Mouse (Mus musculus): ENCODE results near the gene Efemp2.
A peak's percentile ranks its signal among the peaks of the same experiment; 100 is the strongest.

Efemp2 gene

DNA sequence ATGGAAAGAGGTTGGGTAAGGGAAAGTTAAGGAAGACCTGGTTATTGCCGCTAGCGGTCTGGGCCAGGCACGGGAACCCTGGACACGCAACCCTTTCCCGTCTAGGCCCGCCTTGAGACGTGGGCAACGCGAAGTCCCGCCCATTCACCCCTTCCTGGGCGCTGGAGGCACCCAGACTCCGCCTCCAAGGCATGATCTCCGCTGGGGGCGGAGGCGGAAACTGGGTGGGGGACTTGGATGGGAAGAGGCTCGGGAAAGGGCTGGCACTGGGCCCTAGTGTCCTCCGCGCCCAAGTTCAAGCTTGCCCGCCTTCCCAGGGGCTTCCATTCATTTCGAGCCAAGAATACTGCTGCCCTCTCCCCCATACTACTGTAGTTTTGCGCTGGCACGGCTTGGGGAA, at the start of gene Efemp2:
TSS of gene Efemp2 (plus strand) at position 235 of the 400 bp plus-strand sequence.
- DNase-seq (ENCODE audit: low read depth, low spot score), result peak; percentile 75

DNA sequence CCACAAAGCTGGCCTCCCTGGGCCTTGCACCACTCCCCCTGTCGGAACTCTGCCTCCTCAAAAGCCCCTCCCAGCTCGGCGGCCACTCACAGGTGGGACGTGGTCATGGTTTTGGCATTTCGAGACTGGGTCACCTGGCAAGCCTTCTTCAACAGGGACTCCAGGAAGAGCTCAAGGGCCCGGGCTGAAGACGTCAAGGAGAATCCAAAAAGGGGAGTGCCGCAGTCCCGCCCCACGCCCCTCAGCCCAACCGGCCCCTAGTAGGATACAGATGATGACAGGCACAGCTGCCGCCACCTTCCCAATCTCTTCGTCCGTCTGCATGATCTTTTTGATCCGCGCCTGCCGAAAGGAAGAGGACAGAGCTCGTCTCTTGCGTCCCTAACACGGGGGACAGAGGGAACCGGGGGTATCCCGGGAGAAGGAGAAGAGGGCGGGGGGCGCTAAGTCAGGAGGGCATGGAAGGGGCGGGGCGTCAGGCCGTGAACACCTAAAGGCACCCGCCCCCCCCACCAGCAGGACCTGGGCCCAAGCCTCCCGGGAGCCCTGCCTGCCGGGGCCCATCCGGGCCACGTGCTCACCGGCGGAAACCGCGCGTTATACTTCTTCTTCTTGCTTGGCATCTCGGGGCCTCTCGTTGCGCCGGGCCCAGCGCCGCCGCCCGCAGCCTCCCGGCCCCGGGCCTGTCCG, 49.5 kb upstream of the Efemp2 start:
- peak; percentile 80 for DNase-seq (ENCODE audit: low read depth, low spot score)

DNA sequence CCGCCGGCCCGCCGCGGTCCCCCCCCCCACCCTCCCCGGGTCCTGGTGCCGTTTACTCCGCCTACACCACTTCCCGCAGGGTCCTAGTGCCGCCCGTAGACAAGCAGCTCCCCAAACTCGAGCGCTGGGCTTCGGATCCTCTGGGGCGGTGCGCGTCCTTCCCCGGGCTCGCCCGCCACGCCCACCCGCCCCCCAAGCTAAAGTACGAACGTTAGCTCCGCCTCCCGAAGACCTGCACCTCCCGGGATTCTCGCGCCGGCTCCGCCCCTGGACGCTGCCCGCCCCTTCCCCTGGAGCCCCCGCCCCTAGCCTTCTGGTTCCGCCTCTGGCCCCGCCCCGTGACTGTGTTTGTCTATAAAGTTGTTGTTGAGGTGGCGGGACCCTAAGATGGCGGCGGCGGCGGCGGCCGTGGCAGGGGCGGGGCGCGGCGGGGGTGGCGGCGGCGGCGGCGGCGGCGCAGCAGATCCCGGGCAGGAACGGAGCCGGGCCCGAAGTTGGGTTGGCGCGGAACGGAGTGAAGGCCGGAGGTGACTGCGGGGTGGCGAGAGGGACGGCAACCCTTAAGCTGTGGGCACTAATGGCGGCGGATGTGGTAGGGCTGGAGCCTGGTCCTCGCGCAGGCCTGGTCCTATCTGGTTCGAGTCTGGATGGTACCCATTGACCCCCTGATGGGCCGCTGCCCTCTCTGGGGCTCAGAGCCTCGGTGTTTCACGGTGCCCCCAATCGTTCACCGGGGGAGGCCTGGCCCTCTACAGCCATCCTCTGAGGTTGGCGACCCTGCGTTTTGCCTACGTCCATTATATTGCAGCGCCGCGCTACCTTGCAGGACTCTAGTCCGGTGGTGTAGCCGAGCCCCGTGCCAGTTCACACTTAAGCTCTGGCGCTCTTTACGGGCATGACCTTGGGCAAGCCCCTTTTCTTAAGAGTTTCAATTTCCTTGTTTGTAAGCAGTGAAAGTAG, 48.7 kb upstream of the Efemp2 start, which contains the start of the genes Drap1 and AI837181:
TSS of gene Drap1 (minus strand) at position 198 of the 960 bp plus-strand sequence.
TSS of gene AI837181 (plus strand) at position 363 of the 960 bp plus-strand sequence.
- DNase-seq (ENCODE audit: low read depth, low spot score), result peak; percentile 95

DNA sequence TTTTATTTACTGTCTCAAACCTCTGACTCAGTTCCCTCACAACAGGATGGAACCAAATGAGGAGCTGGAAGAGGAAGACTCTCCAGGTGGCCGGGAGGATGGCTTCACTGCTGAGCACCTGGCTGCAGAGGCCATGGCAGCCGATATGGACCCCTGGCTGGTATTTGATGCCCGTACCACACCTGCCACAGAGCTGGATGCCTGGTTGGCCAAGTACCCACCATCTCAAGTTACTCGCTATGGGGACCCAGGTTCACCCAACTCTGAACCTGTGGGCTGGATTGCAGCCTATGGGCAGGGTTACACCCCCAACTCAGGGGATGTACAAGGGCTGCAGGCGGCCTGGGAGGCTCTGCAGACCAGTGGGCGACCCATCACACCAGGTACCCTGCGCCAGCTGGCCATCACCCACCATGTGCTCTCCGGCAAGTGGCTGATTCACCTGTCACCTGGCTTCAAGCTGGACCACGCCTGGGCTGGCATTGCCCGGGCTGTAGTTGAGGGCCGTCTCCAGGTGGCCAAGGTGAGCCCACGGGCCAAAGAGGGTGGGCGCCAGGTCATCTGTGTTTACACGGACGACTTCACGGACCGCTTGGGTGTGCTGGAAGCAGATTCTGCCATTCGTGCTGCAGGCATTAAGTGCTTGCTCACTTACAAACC, 47.7 kb upstream of the Efemp2 start:
- no peak for DNase-seq (ENCODE audit: low read depth, low spot score)

DNA sequence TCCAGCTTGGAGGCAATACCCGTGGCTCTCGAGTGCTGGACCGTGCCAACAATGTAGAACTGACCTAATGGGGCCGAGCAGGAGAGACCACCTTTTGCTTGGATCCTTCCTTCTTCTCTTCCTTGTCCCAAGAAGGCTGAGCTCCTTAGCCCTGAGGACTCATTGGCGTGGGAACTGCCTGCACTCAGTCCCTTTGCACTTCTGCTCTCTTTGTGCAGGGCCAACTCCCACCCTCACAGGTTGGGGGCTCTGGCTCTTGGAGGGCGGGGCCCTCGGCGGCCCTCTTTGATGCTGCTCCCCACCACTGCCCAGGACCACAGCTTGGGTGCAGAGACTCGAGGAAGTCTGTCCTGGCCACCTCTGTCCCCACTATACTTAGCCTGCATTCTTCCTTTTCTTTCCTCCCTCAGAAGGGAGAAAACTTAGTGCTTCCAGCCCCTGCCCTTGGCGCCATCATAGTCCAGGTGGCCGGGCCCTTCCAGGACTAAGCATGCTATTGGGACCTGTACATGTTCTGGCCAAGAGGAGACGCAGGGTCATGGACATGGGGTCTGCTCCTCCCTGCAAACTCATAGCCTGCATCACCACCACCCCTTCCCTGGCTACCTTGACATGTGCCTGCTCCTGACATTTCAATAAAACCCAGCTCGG, 47.0 kb upstream of the Efemp2 start:
- DNase-seq (ENCODE audit: low read depth, low spot score), result no peak

DNA sequence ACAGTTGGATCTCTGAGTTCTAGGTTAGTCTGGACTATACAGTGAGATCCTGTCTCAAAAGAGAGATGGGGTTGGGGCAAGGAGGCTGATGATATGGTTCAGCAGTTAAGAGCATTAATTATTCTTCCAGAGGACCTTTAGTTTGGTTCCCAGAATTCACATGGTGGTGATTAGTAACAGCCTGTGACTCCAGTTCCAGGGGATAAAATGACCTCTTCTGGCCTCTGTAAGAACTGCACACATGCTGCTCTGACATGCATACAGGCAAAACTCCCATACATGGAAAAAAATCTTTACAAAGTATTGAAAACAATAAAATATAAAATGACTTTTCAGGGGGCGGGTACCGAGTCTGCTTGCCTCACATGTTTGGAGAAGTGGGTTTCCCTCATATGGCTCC, 45.7 kb upstream of the Efemp2 start:
- DNase-seq (ENCODE audit: low read depth, low spot score), result peak; percentile 54

DNA sequence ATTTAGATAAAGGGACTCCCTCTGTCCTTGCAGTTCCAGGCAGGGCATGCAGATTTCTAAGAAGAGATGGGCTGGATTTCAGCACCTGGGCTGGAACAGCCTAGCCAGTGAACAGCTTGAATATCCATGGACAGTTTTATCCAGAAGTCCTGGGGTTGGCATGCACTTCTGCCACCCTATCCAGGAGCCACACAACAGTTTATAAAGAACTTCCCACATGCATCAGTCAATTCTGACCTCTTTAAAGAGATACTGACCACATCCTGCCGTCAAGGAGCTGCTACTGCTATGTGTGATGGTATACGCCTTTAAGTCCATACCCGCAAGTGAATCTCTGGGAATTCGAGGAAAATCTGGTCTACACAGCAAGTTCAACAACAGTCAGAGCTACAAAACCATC, 44.5 kb upstream of the Efemp2 start:
- no peak for DNase-seq (ENCODE audit: low read depth, low spot score)

DNA sequence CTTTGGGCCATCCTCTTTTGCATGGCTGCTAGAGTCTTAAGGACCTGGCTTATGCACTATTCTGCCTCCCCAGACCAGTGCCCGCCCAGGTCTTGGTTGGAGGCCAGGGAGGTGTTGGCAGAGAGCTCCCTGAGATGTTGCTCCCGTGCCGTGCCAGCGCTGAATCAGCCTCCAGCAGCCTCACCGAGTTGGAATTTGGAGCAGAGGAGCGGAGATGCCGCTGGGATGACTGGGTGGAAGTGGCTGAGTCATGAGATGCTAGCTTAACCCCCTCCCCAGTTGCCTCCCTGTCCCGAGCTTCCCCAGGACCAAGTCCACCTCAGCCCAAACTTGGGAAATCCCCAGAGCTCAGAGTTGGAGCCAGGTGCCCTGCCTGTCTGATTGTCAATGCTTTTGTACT, 43.9 kb upstream of the Efemp2 start:
- DNase-seq (ENCODE audit: low read depth, low spot score), result no peak

DNA sequence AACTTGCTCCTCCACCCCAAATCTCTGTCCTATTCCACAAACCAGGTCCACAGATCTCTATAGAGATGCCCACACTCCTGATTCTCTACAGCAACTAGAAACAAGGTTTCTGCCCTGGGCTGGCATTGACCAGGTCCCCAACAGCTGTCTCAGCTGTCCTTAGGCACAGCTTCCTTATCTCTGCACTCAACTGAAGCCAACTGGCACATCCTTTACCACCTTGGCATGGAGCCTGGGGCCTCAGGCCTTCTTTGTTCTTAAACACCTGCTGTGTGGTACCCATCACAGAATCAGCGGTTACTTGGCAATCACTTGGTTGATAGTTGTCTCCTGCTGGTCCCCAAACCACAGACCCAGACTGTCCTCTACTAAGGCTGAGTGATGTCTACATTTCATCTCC, 43.3 kb upstream of the Efemp2 start:
- DNase-seq (ENCODE audit: low read depth, low spot score), result no peak

DNA sequence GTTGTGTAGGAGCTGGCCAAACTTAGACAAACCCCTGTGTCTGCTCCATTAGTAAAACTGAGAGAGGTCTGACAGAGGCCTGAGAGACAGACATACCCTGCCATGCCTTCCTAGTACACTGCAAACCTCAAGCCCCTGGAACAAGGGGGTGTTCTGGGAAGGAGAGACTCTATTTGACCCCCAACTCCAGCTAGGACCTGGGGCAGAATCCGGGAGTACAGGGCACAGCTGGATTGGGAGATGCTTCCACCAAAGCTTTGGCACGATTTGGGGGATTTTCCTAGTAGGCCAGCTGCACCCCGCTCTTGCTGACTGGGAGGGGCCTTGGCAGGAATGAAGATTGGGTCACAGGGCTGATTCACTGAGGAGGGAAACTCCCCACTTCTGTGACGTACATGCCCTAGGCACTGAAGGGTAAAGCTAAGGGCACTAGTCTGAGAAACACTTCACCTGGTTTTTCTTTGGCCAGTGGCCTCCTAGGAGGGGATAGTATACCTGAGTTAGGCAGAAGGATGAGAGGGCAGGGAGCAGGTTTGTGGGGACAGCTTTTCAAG, 41.8 kb upstream of the Efemp2 start:
- DNase-seq (ENCODE audit: low read depth, low spot score), result no peak

DNA sequence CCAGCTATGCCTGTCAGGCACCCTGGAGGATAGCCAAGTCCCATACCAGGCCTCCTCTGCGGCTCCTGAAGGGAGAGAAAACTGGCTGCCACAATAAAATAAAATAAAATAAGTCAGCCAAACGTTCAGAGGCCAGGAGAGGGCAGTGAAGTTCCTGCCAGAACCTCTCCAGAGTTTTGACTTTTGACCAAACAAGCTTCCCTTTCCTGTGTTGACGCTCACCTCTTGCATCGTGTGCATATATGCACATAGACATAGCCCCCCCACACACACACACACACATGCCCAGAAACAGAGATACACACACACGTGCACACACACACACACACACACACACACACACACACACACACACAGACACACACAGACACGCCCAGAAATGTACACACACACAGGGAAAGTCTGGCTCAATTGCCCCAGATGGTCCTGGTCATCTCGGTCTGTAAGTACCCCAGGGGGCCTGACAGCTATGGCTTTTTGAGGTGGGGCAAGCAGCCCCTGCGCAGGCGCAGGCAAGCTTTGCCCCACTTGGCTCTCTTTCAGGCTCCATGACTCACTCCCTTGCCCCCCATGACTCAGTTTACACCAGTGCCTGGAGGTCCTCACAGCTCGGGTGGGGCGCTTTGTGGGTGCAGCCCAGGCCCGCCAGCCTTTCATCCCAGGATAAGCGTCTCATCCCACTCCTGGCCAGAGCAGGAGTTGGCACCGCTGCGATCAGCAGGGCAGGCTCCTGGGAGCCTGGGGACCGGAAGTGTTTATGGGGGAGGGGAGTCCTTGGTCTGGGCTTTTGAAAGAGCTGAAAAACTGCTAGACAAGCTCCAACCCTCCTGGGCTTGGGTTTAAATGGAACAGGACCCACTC, 40.5 kb upstream of the Efemp2 start:
- peak; percentile 78 for DNase-seq (ENCODE audit: low read depth, low spot score)

DNA sequence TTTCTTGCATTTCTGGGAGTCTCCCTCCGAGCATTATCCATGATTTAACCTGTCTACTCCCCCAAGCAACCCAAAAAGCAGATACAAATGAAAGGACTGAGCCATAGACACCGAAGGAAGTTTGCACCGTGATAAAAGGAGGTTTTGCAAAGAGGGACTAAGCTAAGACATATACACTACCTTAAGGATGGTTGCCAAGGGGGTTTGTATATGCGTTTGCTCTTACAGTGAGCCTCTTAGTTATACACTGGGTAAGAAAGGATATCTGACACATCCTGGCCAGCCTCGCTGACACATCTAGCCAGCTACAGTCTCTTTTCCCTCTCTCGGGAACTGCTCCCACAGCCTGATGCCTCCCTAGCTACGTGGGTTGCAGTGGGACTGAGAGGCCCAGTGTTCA, 39.8 kb upstream of the Efemp2 start:
- no peak for DNase-seq (ENCODE audit: low read depth, low spot score)

DNA sequence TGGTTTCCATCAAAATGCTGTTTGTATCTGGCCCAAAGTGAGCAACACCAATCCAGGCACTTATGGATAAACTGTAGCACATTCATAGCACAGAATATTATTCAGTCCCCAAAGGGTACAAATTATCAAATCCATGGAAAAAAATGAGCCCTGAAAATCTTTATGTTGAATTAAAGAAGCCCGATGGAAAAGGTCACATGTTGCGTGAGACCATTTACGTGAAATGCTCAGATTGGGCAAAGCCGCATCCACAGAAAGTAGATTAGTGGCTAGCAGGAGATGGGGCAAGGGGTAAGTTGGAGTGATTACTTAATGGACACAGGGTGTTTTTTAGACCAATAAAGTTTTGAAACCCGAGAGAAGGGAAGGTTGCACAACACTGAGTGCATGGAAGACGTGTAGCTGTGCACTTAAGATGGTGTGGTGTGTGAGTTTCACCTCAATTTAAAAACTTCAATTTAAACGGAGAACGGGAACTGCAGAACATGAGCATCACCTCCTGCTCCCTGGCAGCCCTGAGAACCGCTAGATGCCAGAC, 29.3 kb upstream of the Efemp2 start:
- no peak for DNase-seq (ENCODE audit: low read depth, low spot score)

DNA sequence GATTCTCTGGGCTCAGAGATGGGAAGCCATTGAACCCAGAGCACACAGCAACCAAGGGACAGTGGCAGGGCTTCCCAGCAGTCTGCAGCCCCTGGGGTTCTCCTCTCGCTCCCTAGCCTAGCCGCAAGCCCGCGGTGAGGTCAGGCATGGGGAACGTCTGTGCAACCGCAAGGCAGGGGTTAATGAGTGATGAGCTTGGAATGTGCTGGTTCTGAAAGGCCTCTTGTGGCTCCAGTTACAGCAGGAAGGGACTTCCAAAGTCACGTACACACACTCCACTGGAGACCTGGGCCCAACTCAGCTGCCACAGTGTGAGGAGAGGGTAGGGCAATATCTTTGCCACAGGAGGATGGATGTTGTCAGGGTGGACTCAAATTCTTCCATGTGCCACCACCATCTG, 28.8 kb upstream of the Efemp2 start:
- no peak for DNase-seq (ENCODE audit: low read depth, low spot score)

DNA sequence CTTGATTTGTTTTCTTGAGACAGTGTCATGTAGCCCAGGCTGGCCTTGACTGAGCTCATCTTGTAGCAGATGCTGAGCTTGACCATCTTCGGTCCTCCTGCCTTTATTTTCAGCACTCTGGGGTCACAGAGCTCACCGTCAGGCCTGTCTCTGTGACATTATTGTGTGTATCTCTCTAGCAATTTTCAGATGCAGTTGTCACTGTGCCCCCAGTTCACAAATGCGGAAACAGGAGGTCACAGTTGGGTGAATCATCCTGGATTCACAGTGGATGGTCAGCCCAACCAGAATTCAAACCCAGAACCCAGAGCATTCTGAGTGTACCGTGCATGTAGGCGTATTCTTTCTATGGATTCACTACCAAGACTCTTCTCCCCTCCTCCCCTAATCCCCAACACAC, 28.0 kb upstream of the Efemp2 start:
- DNase-seq (ENCODE audit: low read depth, low spot score), result no peak

DNA sequence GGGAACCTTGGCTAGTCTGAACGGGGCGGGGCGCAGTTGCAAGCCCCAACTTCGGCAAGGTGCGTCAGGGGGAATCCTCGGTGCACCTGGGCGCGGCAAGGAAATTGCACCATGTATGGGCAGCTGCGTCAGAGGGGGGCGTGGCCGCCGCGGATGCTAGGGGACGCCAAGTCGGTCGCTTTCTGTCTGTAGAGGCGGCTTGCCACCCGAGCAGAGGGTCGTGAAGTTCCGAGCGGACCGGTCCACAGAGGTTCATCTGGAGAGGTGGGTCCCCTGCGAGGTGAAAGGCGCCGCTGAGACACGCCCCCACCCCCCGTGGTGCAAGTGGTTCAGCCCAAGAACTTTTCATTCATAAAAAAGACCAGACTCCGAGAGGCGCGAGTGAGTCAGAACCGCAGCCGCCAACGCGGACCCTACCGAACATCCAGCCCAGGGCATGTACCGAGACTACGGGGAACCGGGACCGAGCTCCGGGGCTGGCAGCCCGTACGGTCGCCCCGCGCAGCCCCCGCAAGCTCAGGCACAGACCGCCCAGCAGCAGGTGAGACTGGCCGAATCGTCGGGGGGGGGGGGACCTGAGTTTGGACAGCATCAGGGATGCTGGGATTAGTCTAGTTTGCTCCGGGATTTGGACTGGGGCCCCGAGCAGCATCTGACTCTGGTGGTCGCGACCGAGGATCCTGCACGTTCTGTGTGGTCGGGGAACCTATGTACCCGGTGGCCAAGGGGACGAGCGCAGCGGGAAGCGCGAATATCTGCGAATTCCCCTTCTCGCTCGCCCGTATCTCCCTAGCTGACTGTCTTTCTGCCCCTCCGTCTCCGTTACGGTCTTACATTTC, 26.0 kb upstream of the Efemp2 start, which contains the start of gene Fosl1:
TSS of gene Fosl1 (plus strand) at position 33 of the 839 bp plus-strand sequence.
- DNase-seq (ENCODE audit: low read depth, low spot score), result peak; percentile 86

DNA sequence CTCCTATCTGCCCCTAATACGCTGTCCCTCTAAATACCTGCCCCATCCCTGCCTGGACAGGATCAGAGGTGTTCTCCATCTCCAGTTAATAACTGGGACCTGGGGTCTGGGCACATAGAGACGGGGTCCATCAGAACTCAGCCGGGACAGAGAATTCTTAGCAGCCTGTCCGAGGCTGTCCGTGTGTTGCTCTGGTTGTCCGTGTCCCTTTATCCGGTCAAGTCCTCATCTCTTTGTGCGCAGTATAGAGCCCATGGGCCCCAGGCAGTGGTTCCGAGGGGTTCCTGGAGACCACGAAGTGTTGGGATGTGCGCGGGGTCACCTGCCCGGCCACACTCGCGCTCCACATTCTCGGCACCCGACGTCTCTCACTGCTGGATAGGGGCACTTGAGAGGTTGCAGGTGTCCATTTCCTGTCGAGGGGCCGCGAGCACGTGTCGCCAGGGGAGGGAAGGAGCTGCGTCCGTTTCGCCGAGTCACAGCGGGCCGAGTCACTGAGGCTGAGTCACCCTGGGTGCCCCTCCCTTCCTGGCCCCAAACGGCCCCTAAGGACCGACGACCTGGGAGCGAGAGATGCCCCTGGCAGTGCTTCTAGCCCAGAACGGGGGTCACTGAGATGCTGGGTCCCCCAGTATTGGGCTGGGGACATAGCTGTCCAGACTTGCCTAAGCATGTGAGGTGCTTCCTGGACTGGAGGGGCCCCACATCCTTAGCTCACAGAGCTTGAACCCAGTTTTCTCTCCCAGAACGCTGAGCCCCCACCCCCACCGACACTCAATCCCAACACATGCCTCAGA, 25.2 kb upstream of the Efemp2 start:
- DNase-seq (ENCODE audit: low read depth, low spot score), result no peak

DNA sequence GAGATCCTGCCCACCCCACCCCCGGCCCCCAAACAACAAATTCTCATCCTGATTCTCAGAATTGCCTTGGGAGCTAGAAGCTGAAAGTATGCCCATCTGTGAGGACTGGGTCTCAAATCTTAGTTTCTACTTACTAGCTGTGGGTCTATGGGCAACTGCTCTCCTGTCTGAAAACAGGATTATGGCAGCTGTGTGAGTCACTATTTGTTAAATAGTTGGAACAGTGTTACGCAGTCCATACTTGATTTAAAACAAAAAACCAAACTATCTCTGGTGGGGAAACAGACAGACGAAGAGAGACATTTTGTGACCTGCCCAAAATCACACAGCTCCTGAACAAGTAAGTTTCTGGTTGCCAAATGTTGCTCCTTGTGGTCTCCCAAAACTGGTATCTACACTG, 24.1 kb upstream of the Efemp2 start:
- no peak for DNase-seq (ENCODE audit: low read depth, low spot score)
